In the genomic region with DNA sequence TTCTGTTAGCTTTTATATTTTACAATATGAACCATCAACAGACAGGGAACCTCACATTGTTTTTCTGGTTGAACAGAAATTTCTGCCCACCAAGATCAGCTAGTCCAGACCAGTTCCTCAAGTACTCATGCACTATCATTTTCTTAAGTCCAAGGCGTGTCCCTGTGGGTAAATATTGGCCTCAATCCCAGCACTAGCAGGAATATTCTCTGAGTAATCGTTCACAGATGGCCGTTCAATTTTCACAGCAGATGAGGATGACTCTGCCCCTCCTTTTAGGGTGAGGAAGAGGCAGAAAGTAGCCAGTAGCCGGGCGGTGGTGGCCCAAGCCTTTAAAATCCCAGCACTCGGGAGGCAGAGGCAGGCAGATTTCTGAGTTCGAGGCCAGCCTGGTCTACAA, we compare ENCODE assay signal across 1 mouse cellular context.
TF ChIP-seq lines count a peak whose summit lies in the region.

No protein-coding gene starts in this region.

TF ChIP-seq in C2C12, 6 proteins besides CTCF, POLR2A, EP300 and RAD21 (continued from another document):
- no peak for TF ChIP-seq MYOG (IDR thresholded peaks at IDR 0.05; ENCODE audit: control insufficient read depth, extremely low read depth, insufficient read length)
TF ChIP-seq in C2C12: peak in this region for 1.
